Mouse (Mus musculus): ENCODE data around the gene Fgfr2. TPM values are rescaled to one million over a fixed set of nuclear protein-coding genes. Genes with fewer than 3 reads are reported as not detected.

Gene Fgfr2
- polyA plus RNA-seq, 1 experiment from 2014 or later, result 106 TPM

DNA sequence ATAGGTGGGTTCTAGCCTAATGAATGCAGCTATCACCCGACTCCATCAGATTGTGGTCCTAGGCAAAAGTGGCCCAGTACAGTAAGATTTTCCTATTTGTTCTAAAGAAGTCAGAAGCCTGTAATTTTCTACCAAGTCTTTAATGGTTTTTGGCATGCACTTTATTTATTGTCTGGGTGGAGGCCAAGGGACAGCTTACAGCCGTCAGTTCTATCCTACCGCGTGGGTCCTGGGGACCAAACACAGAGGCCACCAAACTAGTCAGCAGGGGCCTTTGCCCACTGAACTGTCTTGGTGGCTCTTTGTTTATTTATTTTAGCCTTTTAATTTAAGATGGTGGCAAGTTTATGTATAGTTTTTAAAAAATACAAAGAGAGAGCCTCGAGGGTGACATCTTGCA is 2544.5 kb downstream of the Fgfr2 start:
- ATAC-seq (ENCODE audit: low read depth) (no peak), DNase-seq (ENCODE audit: low spot score) (no peak)
- H3K4me1 ChIP-seq (ENCODE audit: control insufficient read depth, insufficient read depth, low read length), result peaks cover 18% of the 10 kb centered on the region

DNA sequence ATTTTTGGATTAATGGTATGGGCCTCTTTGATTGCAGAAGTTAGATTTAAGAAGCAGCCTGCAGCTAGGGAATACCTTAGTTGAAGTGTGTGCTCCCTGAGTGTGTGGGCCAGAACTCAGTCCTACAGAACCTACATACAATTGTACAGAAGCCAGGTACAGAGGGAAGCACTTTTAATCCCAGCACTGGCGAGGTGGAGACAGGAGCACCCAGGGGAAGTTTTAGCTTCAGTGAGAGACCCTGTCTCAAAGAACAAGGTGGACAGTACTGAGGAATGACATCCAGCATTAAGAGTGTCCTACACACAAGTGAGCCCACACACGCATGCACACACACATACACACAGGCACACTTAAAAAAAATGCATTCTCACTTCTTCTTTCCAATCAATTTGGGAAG is 2545.1 kb downstream of the Fgfr2 start:
- H3K4me3 ChIP-seq (ENCODE audit: low read depth, low read length), result no peak overlapping the region
- no peaks in the 10 kb centered on the region for H3K27me3 ChIP-seq (replicated peaks; ENCODE audit: control insufficient read depth, insufficient read depth, low read length)
- no peaks in the 10 kb centered on the region for H3K9me3 ChIP-seq (ENCODE audit: control insufficient read depth, low read length)
- H3K4me2 ChIP-seq (ENCODE audit: low read depth, low read length), result peak overlapping the region; percentile 51; the same call in 1 of the 2 replicates
- ATAC-seq (ENCODE audit: low read depth) (no peak), DNase-seq (ENCODE audit: low spot score) (no peak)
- H3K4me1 ChIP-seq (ENCODE audit: control insufficient read depth, insufficient read depth, low read length), result peaks cover 18% of the 10 kb centered on the region
- H3K9ac ChIP-seq (ENCODE audit: low read depth, low read length), result no peak overlapping the region
- WGBS, result 80% methylated on average over 2 of the region's 2 CpGs
- peak overlapping the region; percentile 83 for H3K27ac ChIP-seq (replicated peaks; ENCODE audit: low read depth, low read length)
- H3K36me3 ChIP-seq (ENCODE audit: control insufficient read depth, insufficient read depth, low read length), result no peaks in the 10 kb centered on the region

More for the DNA sequence above, 2544.5 kb downstream of the Fgfr2 start:
- H3K4me2 ChIP-seq (ENCODE audit: low read depth, low read length), result no peak overlapping the region
- no peaks in the 10 kb centered on the region for H3K9me3 ChIP-seq (ENCODE audit: control insufficient read depth, low read length)
- H3K36me3 ChIP-seq (ENCODE audit: control insufficient read depth, insufficient read depth, low read length), result no peaks in the 10 kb centered on the region
- H3K4me3 ChIP-seq (ENCODE audit: low read depth, low read length), result no peak overlapping the region
- H3K9ac ChIP-seq (ENCODE audit: low read depth, low read length), result no peak overlapping the region
- H3K27me3 ChIP-seq (replicated peaks; ENCODE audit: control insufficient read depth, insufficient read depth, low read length), result no peaks in the 10 kb centered on the region
- 68% methylated on average over 5 of the region's 5 CpGs for WGBS
- no peak overlapping the region for H3K27ac ChIP-seq (replicated peaks; ENCODE audit: low read depth, low read length)

DNA sequence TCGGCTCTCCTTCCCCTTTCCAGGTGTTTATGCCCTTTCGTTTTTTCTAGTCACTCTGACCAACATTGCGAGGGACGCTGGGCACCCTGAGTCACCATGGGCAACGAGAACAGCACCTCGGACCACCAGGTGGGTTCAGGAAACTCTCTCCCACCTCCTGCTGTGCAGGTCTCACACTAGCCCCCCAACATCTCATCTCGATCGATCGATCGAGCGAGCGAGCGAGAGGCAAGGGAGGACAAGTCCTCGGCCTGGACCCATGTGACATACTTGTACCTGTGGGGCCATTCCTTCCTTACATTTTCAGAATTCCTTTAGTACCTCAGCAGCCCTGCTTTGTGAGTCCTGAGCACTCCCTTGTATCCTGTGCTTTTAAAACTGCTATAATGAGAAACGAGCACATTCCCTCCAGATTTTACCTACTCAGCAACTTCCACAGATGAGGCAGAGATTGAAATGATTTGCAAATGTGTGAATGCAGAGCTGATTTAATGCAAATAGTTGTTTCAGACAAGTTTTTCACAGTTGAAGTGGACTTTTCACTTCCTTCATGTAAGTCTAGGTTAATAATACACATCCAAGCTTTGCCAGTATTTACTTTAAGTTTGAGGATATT is 2545.7 kb downstream of the Fgfr2 start, which contains the start of gene Tacc2:
Gene Tacc2, plus strand, starts transcription at position 51 of the 616 bp plus-strand sequence.
- 37% methylated on average over 15 of the region's 15 CpGs for WGBS
- no peaks in the 10 kb centered on the region for H3K9me3 ChIP-seq (ENCODE audit: control insufficient read depth, low read length)
- H3K4me3 ChIP-seq (ENCODE audit: low read depth, low read length), result peak within 1 kb of the TSS; percentile 16
- H3K36me3 ChIP-seq (ENCODE audit: control insufficient read depth, insufficient read depth, low read length), result no peaks in the 10 kb centered on the region
- ATAC-seq (ENCODE audit: low read depth) (no peak), DNase-seq (ENCODE audit: low spot score) (no peak)
- H3K4me2 ChIP-seq (ENCODE audit: low read depth, low read length), result peak within 1 kb of the TSS; percentile 51
- H3K27ac ChIP-seq (replicated peaks; ENCODE audit: low read depth, low read length), result peak within 1 kb of the TSS; percentile 83
- H3K4me1 ChIP-seq (ENCODE audit: control insufficient read depth, insufficient read depth, low read length), result peaks cover 18% of the 10 kb centered on the region
- H3K9ac ChIP-seq (ENCODE audit: low read depth, low read length), result peak within 1 kb of the TSS; percentile 35
- H3K27me3 ChIP-seq (replicated peaks; ENCODE audit: control insufficient read depth, insufficient read depth, low read length), result no peaks in the 10 kb centered on the region

DNA sequence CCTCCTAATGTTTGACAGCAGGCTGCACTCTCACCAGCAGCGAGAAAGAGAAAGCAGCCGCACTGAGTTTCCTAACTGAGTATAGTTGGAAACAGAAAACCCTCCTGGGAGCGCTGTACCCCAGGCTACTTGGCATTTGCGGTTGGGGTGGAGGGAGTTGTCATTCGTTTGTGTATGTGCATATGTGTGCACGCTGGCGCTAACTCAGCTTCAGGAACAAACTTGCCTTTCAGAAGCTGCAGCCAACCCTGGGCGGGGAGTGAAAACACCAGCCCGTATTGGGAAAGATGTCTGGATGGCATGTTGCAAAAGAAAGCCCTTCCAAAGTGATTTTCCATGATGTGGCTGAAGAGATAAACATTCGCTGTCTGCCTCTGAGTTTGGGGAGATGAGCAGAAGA is 2546.2 kb downstream of the Fgfr2 start:
- H3K4me2 ChIP-seq (ENCODE audit: low read depth, low read length), result peak overlapping the region; percentile 51
- peak overlapping the region; percentile 16 for H3K4me3 ChIP-seq (ENCODE audit: low read depth, low read length)
- H3K27ac ChIP-seq (replicated peaks; ENCODE audit: low read depth, low read length), result peak overlapping the region; percentile 83
- peak overlapping the region; percentile 35 for H3K9ac ChIP-seq (ENCODE audit: low read depth, low read length)
- peaks cover 18% of the 10 kb centered on the region for H3K4me1 ChIP-seq (ENCODE audit: control insufficient read depth, insufficient read depth, low read length)
- no peaks in the 10 kb centered on the region for H3K36me3 ChIP-seq (ENCODE audit: control insufficient read depth, insufficient read depth, low read length)
- 17% methylated on average over 10 of the region's 10 CpGs for WGBS
- H3K9me3 ChIP-seq (ENCODE audit: control insufficient read depth, low read length), result no peaks in the 10 kb centered on the region
- DNase-seq (ENCODE audit: low spot score) (peak; percentile 92), ATAC-seq (ENCODE audit: low read depth) (peak; percentile 64)
- H3K27me3 ChIP-seq (replicated peaks; ENCODE audit: control insufficient read depth, insufficient read depth, low read length), result no peaks in the 10 kb centered on the region

DNA sequence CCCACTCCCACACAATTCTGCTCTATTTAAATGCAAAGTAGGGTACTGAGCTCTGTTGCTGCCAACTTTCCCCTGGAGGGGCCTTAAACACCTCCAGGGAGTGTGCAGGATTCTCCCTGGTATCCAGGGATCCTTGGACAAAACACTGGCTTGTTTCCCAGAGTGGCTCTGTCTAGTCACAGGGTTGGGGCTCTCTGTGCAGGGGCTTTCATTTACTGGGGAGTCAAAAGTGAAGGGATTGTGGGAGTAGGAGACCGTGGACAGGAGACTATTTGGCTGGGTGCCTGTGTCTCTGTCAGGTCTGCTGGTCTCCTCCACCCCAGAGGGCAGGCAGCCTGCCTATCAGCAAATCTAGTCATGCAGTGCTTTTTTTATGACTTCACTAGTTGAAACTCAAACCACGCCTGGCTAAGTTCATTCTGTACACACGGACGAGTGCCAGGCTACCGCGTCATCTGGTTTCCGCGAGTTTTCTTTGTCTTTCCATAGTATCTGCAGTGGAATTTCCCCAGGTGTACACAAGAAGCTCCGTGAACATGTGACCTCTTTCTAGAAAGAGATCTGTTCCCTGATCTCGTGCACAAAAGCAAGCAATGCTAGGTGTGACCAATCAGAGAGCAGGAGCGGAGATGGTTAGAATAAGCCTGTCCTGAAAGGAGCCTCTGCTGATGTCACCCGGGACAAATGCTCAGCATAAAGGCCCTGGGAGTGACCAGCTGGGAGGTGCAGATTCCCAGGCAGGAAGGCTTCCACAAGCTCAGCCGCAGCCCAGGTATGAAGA is 2548.7 kb downstream of the Fgfr2 start:
- ATAC-seq (ENCODE audit: low read depth), result peak; percentile 63
- WGBS, result 54% methylated on average over 13 of the region's 13 CpGs
- no peak overlapping the region for H3K4me2 ChIP-seq (ENCODE audit: low read depth, low read length)
- H3K4me3 ChIP-seq (ENCODE audit: low read depth, low read length), result no peak overlapping the region
- no peak overlapping the region for H3K9ac ChIP-seq (ENCODE audit: low read depth, low read length)
- no peaks in the 10 kb centered on the region for H3K27me3 ChIP-seq (replicated peaks; ENCODE audit: control insufficient read depth, insufficient read depth, low read length)
- H3K9me3 ChIP-seq (ENCODE audit: control insufficient read depth, low read length), result no peaks in the 10 kb centered on the region
- H3K4me1 ChIP-seq (ENCODE audit: control insufficient read depth, insufficient read depth, low read length), result peaks cover 18% of the 10 kb centered on the region
- peak; percentile 72 for DNase-seq (ENCODE audit: low spot score)
- H3K27ac ChIP-seq (replicated peaks; ENCODE audit: low read depth, low read length), result peak overlapping the region; percentile 39; the same call in 1 of the 2 replicates
- no peaks in the 10 kb centered on the region for H3K36me3 ChIP-seq (ENCODE audit: control insufficient read depth, insufficient read depth, low read length)

DNA sequence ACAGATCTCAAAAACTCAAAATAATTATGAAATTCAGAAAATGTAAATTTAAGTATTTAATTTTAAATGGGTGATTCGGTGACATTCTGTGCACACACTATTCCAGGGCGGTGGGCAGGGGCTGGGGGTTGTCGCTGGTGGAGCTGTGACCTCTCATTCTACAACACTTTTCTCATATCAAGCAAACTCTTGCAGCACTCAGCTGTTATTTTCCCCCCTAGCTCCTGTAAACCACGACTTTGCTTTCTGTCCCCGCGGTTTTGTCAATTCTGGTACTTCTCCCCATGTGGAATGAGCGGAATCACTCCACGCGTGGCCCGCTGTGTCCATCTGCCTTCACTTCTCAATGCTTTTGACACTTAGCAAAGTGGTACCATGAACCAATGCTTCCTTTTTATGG is 2549.4 kb downstream of the Fgfr2 start:
- Histone ChIP-seq H3K9me3 (ENCODE audit: control insufficient read depth, low read length) (no peaks in the 10 kb centered on the region), H3K9ac (ENCODE audit: low read depth, low read length) (no peak overlapping the region), H3K4me1 (ENCODE audit: control insufficient read depth, insufficient read depth, low read length) (peaks cover 18% of the 10 kb centered on the region), H3K27me3 (replicated peaks; ENCODE audit: control insufficient read depth, insufficient read depth, low read length) (no peaks in the 10 kb centered on the region), H3K4me2 (ENCODE audit: low read depth, low read length) (no peak overlapping the region), H3K27ac (replicated peaks; ENCODE audit: low read depth, low read length) (no peak overlapping the region), H3K4me3 (ENCODE audit: low read depth, low read length) (no peak overlapping the region), H3K36me3 (ENCODE audit: control insufficient read depth, insufficient read depth, low read length) (no peaks in the 10 kb centered on the region)
- ATAC-seq (ENCODE audit: low read depth) (no peak), DNase-seq (ENCODE audit: low spot score) (no peak)
- WGBS, result 96% methylated on average over 10 of the region's 10 CpGs

DNA sequence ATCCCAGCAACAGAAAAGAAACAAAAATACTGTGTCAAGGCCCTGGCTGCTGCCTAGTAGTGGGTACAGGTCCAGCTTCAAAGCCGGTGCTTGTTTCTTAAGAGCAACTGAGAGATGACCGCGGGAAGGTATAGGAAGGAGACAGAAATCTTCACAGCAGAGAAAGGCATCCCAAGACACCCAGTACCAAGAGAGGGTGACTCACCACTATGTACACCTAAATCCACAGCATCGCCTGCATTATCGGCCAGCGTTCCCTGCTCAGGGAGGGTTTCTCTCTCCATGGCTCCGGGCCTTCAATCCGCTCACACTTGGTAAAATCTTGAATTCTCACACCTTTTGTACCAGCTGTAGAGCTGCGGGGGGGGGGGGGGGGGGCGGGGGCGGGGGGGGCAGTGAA is 2550.3 kb downstream of the Fgfr2 start, which contains the start of gene Nsmce4a:
Gene Nsmce4a, minus strand, starts transcription at position 298 of the 400 bp plus-strand sequence.
- WGBS, result 85% methylated on average over 8 of the region's 11 CpGs
- H3K9ac ChIP-seq (ENCODE audit: low read depth, low read length), result no peak within 1 kb of the TSS
- no peak for DNase-seq (ENCODE audit: low spot score)
- peaks cover 17% of the 10 kb centered on the region for H3K4me1 ChIP-seq (ENCODE audit: control insufficient read depth, insufficient read depth, low read length)
- ATAC-seq (ENCODE audit: low read depth), result no peak
- H3K27ac ChIP-seq (replicated peaks; ENCODE audit: low read depth, low read length), result no peak within 1 kb of the TSS
- no peaks in the 10 kb centered on the region for H3K36me3 ChIP-seq (ENCODE audit: control insufficient read depth, insufficient read depth, low read length)
- H3K4me2 ChIP-seq (ENCODE audit: low read depth, low read length), result no peak within 1 kb of the TSS
- no peaks in the 10 kb centered on the region for H3K27me3 ChIP-seq (replicated peaks; ENCODE audit: control insufficient read depth, insufficient read depth, low read length)
- no peak within 1 kb of the TSS for H3K4me3 ChIP-seq (ENCODE audit: low read depth, low read length)
- H3K9me3 ChIP-seq (ENCODE audit: control insufficient read depth, low read length), result no peaks in the 10 kb centered on the region

DNA sequence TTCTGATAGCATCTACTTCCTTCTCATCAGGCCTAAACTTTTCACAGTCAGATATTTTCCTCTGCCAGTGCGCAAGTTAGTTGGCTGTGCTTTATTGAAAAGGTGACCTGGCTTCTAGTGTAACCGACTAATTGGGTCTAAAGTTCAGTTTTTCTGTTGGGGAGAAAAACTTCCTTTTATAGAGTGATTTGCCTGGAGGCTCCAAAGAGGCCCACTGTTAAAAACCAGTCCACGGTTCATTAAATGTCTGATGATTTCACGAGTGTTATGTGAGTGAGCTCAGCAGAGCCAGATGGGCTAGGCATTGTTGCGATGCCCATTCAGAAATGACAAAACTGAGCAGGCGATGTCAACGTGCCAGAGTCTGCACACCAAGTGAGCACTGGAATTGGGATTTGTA is 2552.7 kb downstream of the Fgfr2 start:
- no peaks in the 10 kb centered on the region for H3K9me3 ChIP-seq (ENCODE audit: control insufficient read depth, low read length)
- no peak overlapping the region for H3K4me3 ChIP-seq (ENCODE audit: low read depth, low read length)
- H3K36me3 ChIP-seq (ENCODE audit: control insufficient read depth, insufficient read depth, low read length), result no peaks in the 10 kb centered on the region
- no peak for ATAC-seq (ENCODE audit: low read depth)
- H3K4me1 ChIP-seq (ENCODE audit: control insufficient read depth, insufficient read depth, low read length), result no peaks in the 10 kb centered on the region
- no peak overlapping the region for H3K4me2 ChIP-seq (ENCODE audit: low read depth, low read length)
- DNase-seq (ENCODE audit: low spot score), result no peak
- H3K27ac ChIP-seq (replicated peaks; ENCODE audit: low read depth, low read length), result no peak overlapping the region
- no peak overlapping the region for H3K9ac ChIP-seq (ENCODE audit: low read depth, low read length)
- WGBS, result 60% methylated on average over 7 of the region's 7 CpGs
- no peaks in the 10 kb centered on the region for H3K27me3 ChIP-seq (replicated peaks; ENCODE audit: control insufficient read depth, insufficient read depth, low read length)
